Mouse (Mus musculus) neural tube, embryonic 12.5 days (tissue): ENCODE measurements around the gene Olfm2. TPM values are rescaled to one million over a fixed set of nuclear protein-coding genes. Genes with fewer than 3 reads are reported as not detected.

Experiments
- ATAC-seq: fragments of 200-750 bp; cut with Nextera tagmentation; 2 replicates; pipeline ENCODE4 v1.8.0; 2017; ENCODE audit warnings: low read depth, mild to moderate bottlenecking, moderate TSS enrichment, moderate library complexity; ENCODE audit not compliant: low FRiP score
- H3K27ac ChIP-seq: fragments of 300-500 bp; sonication (generic); 2 replicates; pipeline ENCODE4 v1.5.1; 2016
- H3K27me3 ChIP-seq: fragments of 300-500 bp; sonication (generic); replicated peaks from 2 replicates; pipeline ENCODE4 v1.6.1; 2016; ENCODE audit warnings: mild to moderate bottlenecking
- H3K36me3 ChIP-seq: fragments of 300-500 bp; sonication (generic); 2 replicates; pipeline ENCODE4 v1.6.1; 2016; ENCODE audit warnings: mild to moderate bottlenecking
- H3K4me1 ChIP-seq: fragments of 300-500 bp; sonication (generic); 2 replicates; pipeline ENCODE4 v1.6.1; 2016
- H3K4me2 ChIP-seq: fragments of 300-500 bp; sonication (generic); replicated peaks from 2 replicates; pipeline ENCODE4 v1.6.1; 2016; ENCODE audit warnings: mild to moderate bottlenecking
- H3K4me3 ChIP-seq: fragments of 300-500 bp; sonication (generic); 2 replicates; pipeline ENCODE4 v1.5.1; 2016
- H3K9ac ChIP-seq: fragments of 300-500 bp; sonication (generic); 2 replicates; pipeline ENCODE4 v1.6.1; 2016; ENCODE audit warnings: mild to moderate bottlenecking
- H3K9me3 ChIP-seq: fragments of 300-500 bp; sonication (generic); 2 replicates; pipeline ENCODE4 v1.6.1; 2016; ENCODE audit warnings: mild to moderate bottlenecking
- WGBS: fragments of 180-500 bp; shearing (Covaris S2); methylation state at CpG from one replicate; pipeline ENCODE4 v1.1.7; 2016; 5-methylcytosine and 5-hydroxymethylcytosine counted together
- polyA plus RNA-seq: library from polyadenylated mRNA; unstranded; fragments of >200 nt; fragmentation: Nextera tagmentation; extraction: Ambion mirVana; gene quantifications from 2 replicates; pipeline ENCODE4 v1.2.1, GENCODE M21; 2016

Gene Olfm2
- polyA plus RNA-seq, 1 experiment from 2014 or later = 89.8 TPM

GRCm38 (mm10) chr9:20689403-20689802 is 56.7 kb downstream of the Olfm2 start:
- Histone ChIP-seq H3K27me3 (no peaks in the 10 kb centered on the region), H3K36me3 (no peaks in the 10 kb centered on the region), H3K4me3 (no peak overlapping the region), H3K4me1 (peaks cover 17% of the 10 kb centered on the region), H3K4me2 (peak overlapping the region; percentile 27; the same call in 1 of the 2 replicates), H3K9ac (no peak overlapping the region), H3K27ac (peak overlapping the region; percentile 68), H3K9me3 (no peaks in the 10 kb centered on the region)
- 0 out of 2 replicates have a peak, but pooled peaks have one; percentile 23 for ATAC-seq
- 50% methylated on average over 1 of the region's 1 CpGs for WGBS

GRCm38 (mm10) chr9:20685081-20685861 is 60.9 kb downstream of the Olfm2 start:
- H3K9me3 ChIP-seq = no peaks in the 10 kb centered on the region
- no peak overlapping the region for H3K27ac ChIP-seq
- peaks cover 10% of the 10 kb centered on the region for H3K4me1 ChIP-seq
- ATAC-seq = no peak
- no peaks in the 10 kb centered on the region for H3K27me3 ChIP-seq
- H3K4me2 ChIP-seq = no peak overlapping the region
- 57% methylated on average over 17 of the region's 17 CpGs for WGBS
- H3K4me3 ChIP-seq = no peak overlapping the region
- no peak overlapping the region for H3K9ac ChIP-seq
- no peaks in the 10 kb centered on the region for H3K36me3 ChIP-seq

GRCm38 (mm10) chr9:20682389-20682722 is 63.8 kb downstream of the Olfm2 start:
- no peaks in the 10 kb centered on the region for H3K4me1 ChIP-seq
- no peak overlapping the region for H3K9ac ChIP-seq
- H3K4me3 ChIP-seq = no peak overlapping the region
- H3K4me2 ChIP-seq = no peak overlapping the region
- 76% methylated on average over 2 of the region's 2 CpGs for WGBS
- no peak overlapping the region for H3K27ac ChIP-seq
- H3K36me3 ChIP-seq = no peaks in the 10 kb centered on the region
- no peak for ATAC-seq
- H3K27me3 ChIP-seq = no peaks in the 10 kb centered on the region
- no peaks in the 10 kb centered on the region for H3K9me3 ChIP-seq

- 50% methylated on average over 7 of the region's 7 CpGs for WGBS
- Histone ChIP-seq H3K9me3 (no peaks in the 10 kb centered on the region), H3K4me3 (no peak overlapping the region), H3K27me3 (no peaks in the 10 kb centered on the region), H3K9ac (no peak overlapping the region), H3K27ac (no peak overlapping the region), H3K4me2 (no peak overlapping the region), H3K4me1 (no peaks in the 10 kb centered on the region), H3K36me3 (no peaks in the 10 kb centered on the region)
- ATAC-seq = peak; percentile 66; the same call in 1 of the 2 replicates
Measured at GRCm38 (mm10) chr9:20681546-20682388, 64.4 kb downstream of the Olfm2 start.

GRCm38 (mm10) chr9:20680378-20680958 is 65.7 kb downstream of the Olfm2 start:
- Histone ChIP-seq H3K27me3 (no peaks in the 10 kb centered on the region), H3K27ac (no peak overlapping the region), H3K36me3 (no peaks in the 10 kb centered on the region), H3K9me3 (no peaks in the 10 kb centered on the region), H3K4me1 (no peaks in the 10 kb centered on the region), H3K4me2 (no peak overlapping the region), H3K4me3 (no peak overlapping the region), H3K9ac (no peak overlapping the region)
- 66% methylated on average over 9 of the region's 9 CpGs for WGBS
- ATAC-seq = no peak

GRCm38 (mm10) chr9:20677892-20678291 is 68.3 kb downstream of the Olfm2 start:
- no peak overlapping the region for H3K27ac ChIP-seq
- 94% methylated on average over 12 of the region's 12 CpGs for WGBS

GRCm38 (mm10) chr9:20672047-20672446 is 74.1 kb downstream of the Olfm2 start:
- 89% methylated on average over 16 of the region's 16 CpGs for WGBS
- no peak overlapping the region for H3K27ac ChIP-seq
- peaks cover 10% of the 10 kb centered on the region; the same call in 1 of the 2 replicates for H3K36me3 ChIP-seq
- no peak overlapping the region for H3K4me3 ChIP-seq
- H3K27me3 ChIP-seq = no peaks in the 10 kb centered on the region
- no peaks in the 10 kb centered on the region for H3K4me1 ChIP-seq
- H3K4me2 ChIP-seq = no peak overlapping the region
- no peak for ATAC-seq
- no peak overlapping the region for H3K9ac ChIP-seq
- H3K9me3 ChIP-seq = no peaks in the 10 kb centered on the region

More at GRCm38 (mm10) chr9:20677892-20678291, 68.3 kb downstream of the Olfm2 start:
- Histone ChIP-seq H3K36me3 (peaks cover 3% of the 10 kb centered on the region; the same call in 1 of the 2 replicates), H3K4me1 (no peaks in the 10 kb centered on the region), H3K4me2 (no peak overlapping the region), H3K27me3 (no peaks in the 10 kb centered on the region), H3K9ac (no peak overlapping the region), H3K9me3 (no peaks in the 10 kb centered on the region), H3K4me3 (no peak overlapping the region)
- ATAC-seq = no peak

GRCm38 (mm10) chr9:20668065-20668464 is 78.1 kb downstream of the Olfm2 start:
- no peak overlapping the region for H3K27ac ChIP-seq
- no peaks in the 10 kb centered on the region for H3K9me3 ChIP-seq
- no peak overlapping the region for H3K9ac ChIP-seq
- 92% methylated on average over 22 of the region's 22 CpGs for WGBS
- ATAC-seq = no peak
- H3K4me2 ChIP-seq = no peak overlapping the region
- H3K36me3 ChIP-seq = peaks cover 15% of the 10 kb centered on the region
- peaks cover 37% of the 10 kb centered on the region for H3K4me1 ChIP-seq
- no peak overlapping the region for H3K4me3 ChIP-seq
- H3K27me3 ChIP-seq = no peaks in the 10 kb centered on the region

- H3K4me1 ChIP-seq = peaks cover 50% of the 10 kb centered on the region
Measured at GRCm38 (mm10) chr9:20666510-20667034, 79.6 kb downstream of the Olfm2 start.

GRCm38 (mm10) chr9:20665925-20666324 is 80.2 kb downstream of the Olfm2 start:
- ATAC-seq = 0 out of 2 replicates have a peak, but pooled peaks have one; percentile 1
- no peaks in the 10 kb centered on the region for H3K9me3 ChIP-seq
- WGBS = 11% methylated on average over 8 of the region's 8 CpGs
- 0 out of 2 replicates have a peak overlapping the region, but pooled peaks have one; percentile 79 for H3K27ac ChIP-seq
- no peak overlapping the region for H3K4me3 ChIP-seq
- no peaks in the 10 kb centered on the region for H3K27me3 ChIP-seq
- H3K4me2 ChIP-seq = peak overlapping the region; percentile 27; the same call in 1 of the 2 replicates
- no peak overlapping the region for H3K9ac ChIP-seq
- peaks cover 50% of the 10 kb centered on the region for H3K4me1 ChIP-seq
- peaks cover 29% of the 10 kb centered on the region for H3K36me3 ChIP-seq

More at GRCm38 (mm10) chr9:20666510-20667034, 79.6 kb downstream of the Olfm2 start:
- Histone ChIP-seq H3K36me3 (peaks cover 23% of the 10 kb centered on the region), H3K4me2 (0 out of 2 replicates have a peak overlapping the region, but pooled peaks have one; percentile 27), H3K9me3 (no peaks in the 10 kb centered on the region), H3K9ac (no peak overlapping the region), H3K4me3 (no peak overlapping the region), H3K27ac (no peak overlapping the region), H3K27me3 (no peaks in the 10 kb centered on the region)
- no peak for ATAC-seq
- WGBS = 24% methylated on average over 7 of the region's 7 CpGs

GRCm38 (mm10) chr9:20664982-20665637 is 81.0 kb downstream of the Olfm2 start:
- peak overlapping the region; percentile 79 for H3K27ac ChIP-seq
- H3K27me3 ChIP-seq = no peaks in the 10 kb centered on the region
- ATAC-seq = peak; percentile 8
- H3K4me3 ChIP-seq = no peak overlapping the region
- no peak overlapping the region for H3K9ac ChIP-seq
- H3K4me1 ChIP-seq = peaks cover 50% of the 10 kb centered on the region
- 61% methylated on average over 5 of the region's 5 CpGs for WGBS
- no peak overlapping the region for H3K4me2 ChIP-seq
- H3K36me3 ChIP-seq = peaks cover 36% of the 10 kb centered on the region
- H3K9me3 ChIP-seq = no peaks in the 10 kb centered on the region
